Mouse (Mus musculus): ENCODE measurements around the gene Ppan. TPM values are rescaled to one million over a fixed set of nuclear protein-coding genes. Genes with fewer than 3 reads are reported as not detected.

The Ppan gene
- total and polyA plus RNA-seq, 2 experiments from 2014 or later: 43.1 to 72.4 TPM

- Histone ChIP-seq H3K27me3 (ENCODE audit: insufficient read depth, low read length) (no peaks in the 10 kb centered on the region), H3K4me2 (ENCODE audit: low read depth) (peak within 1 kb of the TSS; percentile 62), H3K4me1 (ENCODE audit: insufficient read depth) (peaks cover 6% of the 10 kb centered on the region; the same call in 1 of the 2 replicates), H3K36me3 (ENCODE audit: insufficient read depth) (no peaks in the 10 kb centered on the region), H3K4me3 (ENCODE audit: low read depth, low read length) (peak within 1 kb of the TSS; percentile 45), H3K27ac (ENCODE audit: low read depth, low read length) (peak within 1 kb of the TSS; percentile 92), H3K9ac (peak within 1 kb of the TSS; percentile 64), H3K9me3 (ENCODE audit: low read length) (no peaks in the 10 kb centered on the region)
- no peak for ATAC-seq
- no peak for DNase-seq
- TF ChIP-seq CTCF (IDR thresholded peaks at IDR 0.05; ENCODE audit: low read depth): no peak
- 94% methylated on average over 13 of the region's 13 CpGs for WGBS
Observed at GRCm38 (mm10) chr9:20879097-20879792, 8.7 kb upstream of the Ppan start, which contains the start of gene Angptl6. Gene Angptl6 (minus strand): TSS chr9:20879727.

- DNase-seq: no peak
- Histone ChIP-seq H3K27ac (ENCODE audit: low read depth, low read length) (no peak overlapping the region), H3K9ac (no peak overlapping the region), H3K4me1 (ENCODE audit: insufficient read depth) (0 out of 2 replicates have a peak, but pooled peaks cover 8% of the 10 kb centered on the region), H3K9me3 (ENCODE audit: low read length) (no peaks in the 10 kb centered on the region), H3K27me3 (ENCODE audit: insufficient read depth, low read length) (no peaks in the 10 kb centered on the region), H3K4me2 (ENCODE audit: low read depth) (no peak overlapping the region), H3K4me3 (ENCODE audit: low read depth, low read length) (no peak overlapping the region), H3K36me3 (ENCODE audit: insufficient read depth) (peaks cover 24% of the 10 kb centered on the region)
- no peak for ATAC-seq
- TF ChIP-seq CTCF (IDR thresholded peaks at IDR 0.05; ENCODE audit: low read depth): no peak
- WGBS: 91% methylated on average over 2 of the region's 2 CpGs
Observed at GRCm38 (mm10) chr9:20886563-20886962, 1.4 kb upstream of the Ppan start.

GRCm38 (mm10) chr9:20887191-20887590 is 784 bp upstream of the Ppan start:
- Histone ChIP-seq H3K27me3 (ENCODE audit: insufficient read depth, low read length) (no peaks in the 10 kb centered on the region), H3K27ac (ENCODE audit: low read depth, low read length) (peak overlapping the region; percentile 97), H3K4me1 (ENCODE audit: insufficient read depth) (0 out of 2 replicates have a peak, but pooled peaks cover 8% of the 10 kb centered on the region), H3K4me2 (ENCODE audit: low read depth) (peak overlapping the region; percentile 88), H3K36me3 (ENCODE audit: insufficient read depth) (peaks cover 30% of the 10 kb centered on the region), H3K9me3 (ENCODE audit: low read length) (no peaks in the 10 kb centered on the region), H3K4me3 (ENCODE audit: low read depth, low read length) (no peak overlapping the region), H3K9ac (no peak overlapping the region)
- 88% methylated on average over 6 of the region's 6 CpGs for WGBS
- TF ChIP-seq CTCF (IDR thresholded peaks at IDR 0.05; ENCODE audit: low read depth): no peak
- ATAC-seq (no peak), DNase-seq (peak; percentile 9)

GRCm38 (mm10) chr9:20888386-20888765 is 401 bp downstream of the Ppan start:
- H3K4me1 ChIP-seq (ENCODE audit: insufficient read depth): 0 out of 2 replicates have a peak, but pooled peaks cover 8% of the 10 kb centered on the region
- H3K4me3 ChIP-seq (ENCODE audit: low read depth, low read length): peak overlapping the region; percentile 91
- peak overlapping the region; percentile 97 for H3K27ac ChIP-seq (ENCODE audit: low read depth, low read length)
- WGBS: under 1% methylated on average over 30 of the region's 30 CpGs
- peaks cover 42% of the 10 kb centered on the region for H3K36me3 ChIP-seq (ENCODE audit: insufficient read depth)
- no peak for TF ChIP-seq CTCF (IDR thresholded peaks at IDR 0.05; ENCODE audit: low read depth)
- H3K9ac ChIP-seq: peak overlapping the region; percentile 81
- ATAC-seq: peak; percentile 42
- no peaks in the 10 kb centered on the region for H3K27me3 ChIP-seq (ENCODE audit: insufficient read depth, low read length)
- no peak for DNase-seq
- no peaks in the 10 kb centered on the region for H3K9me3 ChIP-seq (ENCODE audit: low read length)
- H3K4me2 ChIP-seq (ENCODE audit: low read depth): peak overlapping the region; percentile 88

- DNase-seq (no peak), ATAC-seq (no peak)
- WGBS: 86% methylated on average over 29 of the region's 29 CpGs
- H3K9me3 ChIP-seq (ENCODE audit: low read length): no peaks in the 10 kb centered on the region
- no peak for TF ChIP-seq CTCF (IDR thresholded peaks at IDR 0.05; ENCODE audit: low read depth)
- H3K4me1 ChIP-seq (ENCODE audit: insufficient read depth): 0 out of 2 replicates have a peak, but pooled peaks cover 8% of the 10 kb centered on the region
- H3K27me3 ChIP-seq (ENCODE audit: insufficient read depth, low read length): no peaks in the 10 kb centered on the region
- H3K4me2 ChIP-seq (ENCODE audit: low read depth): peak overlapping the region; percentile 88; the same call in 1 of the 2 replicates
- no peak overlapping the region for H3K9ac ChIP-seq
- no peak overlapping the region for H3K4me3 ChIP-seq (ENCODE audit: low read depth, low read length)
- H3K27ac ChIP-seq (ENCODE audit: low read depth, low read length): no peak overlapping the region
- peaks cover 53% of the 10 kb centered on the region for H3K36me3 ChIP-seq (ENCODE audit: insufficient read depth)
Observed at GRCm38 (mm10) chr9:20889185-20890141, 1.5 kb downstream of the Ppan start.

GRCm38 (mm10) chr9:20890411-20890810 is 2.4 kb downstream of the Ppan start:
- DNase-seq (no peak), ATAC-seq (no peak)
- no peaks in the 10 kb centered on the region for H3K9me3 ChIP-seq (ENCODE audit: low read length)
- H3K27me3 ChIP-seq (ENCODE audit: insufficient read depth, low read length): no peaks in the 10 kb centered on the region
- no peak overlapping the region for H3K4me2 ChIP-seq (ENCODE audit: low read depth)
- no peak for TF ChIP-seq CTCF (IDR thresholded peaks at IDR 0.05; ENCODE audit: low read depth)
- peaks cover 62% of the 10 kb centered on the region for H3K36me3 ChIP-seq (ENCODE audit: insufficient read depth)
- H3K9ac ChIP-seq: no peak overlapping the region
- no peak overlapping the region for H3K27ac ChIP-seq (ENCODE audit: low read depth, low read length)
- 92% methylated on average over 5 of the region's 5 CpGs for WGBS
- 0 out of 2 replicates have a peak, but pooled peaks cover 8% of the 10 kb centered on the region for H3K4me1 ChIP-seq (ENCODE audit: insufficient read depth)
- no peak overlapping the region for H3K4me3 ChIP-seq (ENCODE audit: low read depth, low read length)
